Mouse (Mus musculus) telencephalon, adult 2 months (tissue): ENCODE data around the gene Gm17374.
"Not testable (repeated sequence)": the region's sequence is repeated elsewhere in the genome, so short reads cannot be mapped to it uniquely, and the experiment has no call there.

Experiments
- DNase-seq: peaks from one replicate; pipeline ENCODE4 v3.0.0-alpha.2; 2011; ENCODE audit warnings: low read depth, low spot score

The Gm17374 gene

DNA sequence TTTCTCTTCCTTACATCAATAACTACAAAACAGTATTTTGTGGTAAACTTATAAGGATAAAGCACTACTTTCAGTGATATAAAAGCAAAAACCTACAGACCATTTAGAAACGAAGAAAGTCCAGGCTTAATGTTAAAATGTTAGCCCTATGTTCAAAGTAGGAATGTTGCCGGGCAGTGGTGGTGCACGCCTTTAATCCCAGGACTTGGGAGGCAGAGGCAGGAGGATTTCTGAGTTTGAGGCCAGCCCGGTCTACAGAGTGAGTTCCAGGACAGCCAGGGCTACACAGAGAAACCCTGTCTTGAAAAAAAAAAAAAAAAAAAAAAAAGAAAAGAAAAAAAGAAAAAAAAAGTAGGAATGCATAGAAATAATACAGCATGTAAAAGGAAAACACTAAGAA, at the start of gene Gm17374:
TSS of gene Gm17374 (plus strand) at position 301 of the 400 bp plus-strand sequence.
- not testable (repeated sequence) for DNase-seq

DNA sequence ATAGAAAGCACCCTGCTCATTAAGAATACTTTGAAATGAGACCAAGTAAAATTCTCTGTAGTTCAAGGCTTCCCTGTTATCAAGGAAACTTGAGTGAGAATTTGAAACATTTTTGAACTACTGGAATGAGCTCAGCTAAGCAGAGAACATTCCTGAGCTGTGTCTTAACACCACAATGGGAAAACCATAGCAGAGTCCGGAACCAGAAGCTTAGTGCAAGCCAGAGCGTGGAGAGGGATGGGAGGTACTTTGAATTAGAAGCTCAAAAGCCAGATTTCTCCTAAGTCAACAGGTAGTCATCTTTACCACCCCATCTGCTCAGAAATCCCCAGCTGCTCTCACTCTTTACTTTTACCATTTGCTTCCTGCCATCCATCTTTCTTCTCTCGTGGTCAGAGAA, 46.9 kb upstream of the Gm17374 start:
- no peak for DNase-seq

DNA sequence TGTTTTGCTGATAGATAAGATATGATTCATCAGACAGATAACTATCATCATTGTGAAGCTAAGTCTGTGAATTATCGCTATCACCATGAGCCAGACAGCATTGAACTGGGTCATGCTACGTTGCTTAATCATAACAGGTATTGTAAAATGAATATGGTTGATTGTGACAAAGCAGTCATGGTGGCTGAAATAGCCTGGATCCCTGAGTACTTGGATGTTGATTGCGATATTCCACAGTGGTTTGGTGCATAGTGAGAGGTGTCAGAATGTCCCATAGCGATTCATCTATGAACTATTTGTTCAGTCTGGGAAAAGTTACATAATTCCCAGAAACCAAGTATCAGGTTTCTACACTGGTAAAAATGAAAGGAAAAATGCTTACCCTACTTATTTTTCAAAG, 44.2 kb upstream of the Gm17374 start:
- no peak for DNase-seq

DNA sequence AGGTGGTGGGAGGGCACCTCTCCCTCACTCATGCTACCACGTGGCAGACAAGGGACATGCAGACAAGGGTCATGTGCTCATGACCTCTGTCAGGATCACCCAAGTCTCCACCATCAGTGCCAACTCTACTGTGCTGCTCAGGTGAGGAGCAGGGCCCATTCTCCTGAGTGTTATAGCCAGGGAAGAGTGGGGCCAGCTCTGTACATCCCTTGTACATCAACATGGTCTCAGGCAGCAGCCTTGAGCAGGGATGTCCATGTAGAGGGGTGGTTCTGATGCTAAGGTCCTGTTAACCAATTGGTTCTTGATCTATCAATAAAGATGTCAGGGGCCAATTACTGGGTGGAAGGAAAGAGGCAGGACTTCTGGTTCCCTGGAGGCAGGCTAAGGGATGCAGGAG, 42.9 kb upstream of the Gm17374 start:
- DNase-seq = no peak

DNA sequence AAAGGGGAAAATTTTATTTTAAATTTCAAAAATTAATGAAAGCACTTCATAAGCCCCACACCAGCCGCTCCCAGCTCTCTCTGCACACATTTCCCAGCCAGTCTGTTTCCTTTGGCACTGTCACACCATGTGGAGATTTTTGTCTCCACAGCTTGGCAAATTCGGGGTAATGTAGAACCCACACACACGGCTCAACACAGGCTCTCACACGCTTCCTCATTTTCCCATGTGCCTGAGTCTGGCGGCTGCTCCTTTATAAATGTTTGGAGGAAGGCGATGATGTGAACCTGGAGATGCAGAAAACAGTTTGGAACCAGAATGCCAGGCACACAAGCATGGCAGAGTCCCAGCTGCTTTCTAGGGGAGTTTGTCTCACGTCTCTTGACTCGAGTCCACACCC, 38.0 kb upstream of the Gm17374 start:
- DNase-seq = peak; percentile 66

DNA sequence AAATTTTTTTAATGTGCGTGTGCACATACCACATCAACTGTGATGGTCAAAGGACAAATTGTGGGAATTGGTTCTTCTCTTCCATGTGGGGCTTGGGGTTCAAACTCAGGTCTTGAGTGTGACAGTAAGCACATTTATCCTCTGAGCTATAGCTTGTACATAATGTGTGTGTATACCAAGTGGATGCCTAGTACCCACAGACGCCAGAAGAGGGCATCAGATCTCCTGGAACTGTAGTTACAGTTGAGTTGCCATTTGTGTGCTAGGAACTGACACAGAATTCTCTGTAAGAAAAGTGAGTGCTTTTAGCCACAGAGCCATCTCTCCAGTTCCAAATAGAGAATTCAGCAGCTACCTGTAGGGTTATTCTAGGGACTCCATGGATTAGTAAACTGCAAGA, 26.3 kb upstream of the Gm17374 start:
- no peak for DNase-seq

DNA sequence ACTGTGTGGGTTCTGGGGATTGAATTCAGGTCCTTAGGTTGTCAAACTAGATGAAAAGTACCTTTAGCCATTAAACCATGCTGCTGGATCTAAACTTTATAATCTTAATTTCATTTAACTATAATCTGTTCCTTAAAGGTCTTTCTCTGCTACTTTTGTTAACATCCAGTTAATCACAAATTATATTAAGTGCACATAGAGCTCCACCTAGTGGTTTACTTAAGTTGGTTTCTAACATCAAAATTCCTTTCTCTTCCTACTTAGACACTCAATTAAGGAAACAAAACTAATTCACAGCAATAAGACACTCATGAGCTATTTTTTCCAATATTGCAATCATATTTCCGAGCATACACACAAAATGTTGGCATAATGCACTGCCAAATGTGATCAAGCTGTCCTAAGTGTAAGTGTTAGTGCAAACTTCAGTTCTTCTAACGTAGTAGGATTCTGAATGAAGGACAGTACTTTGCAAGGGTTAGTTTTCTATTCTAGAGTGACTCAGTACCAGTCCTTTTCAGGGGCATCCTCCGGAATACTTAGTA, 7.4 kb downstream of the Gm17374 start:
- DNase-seq = no peak

DNA sequence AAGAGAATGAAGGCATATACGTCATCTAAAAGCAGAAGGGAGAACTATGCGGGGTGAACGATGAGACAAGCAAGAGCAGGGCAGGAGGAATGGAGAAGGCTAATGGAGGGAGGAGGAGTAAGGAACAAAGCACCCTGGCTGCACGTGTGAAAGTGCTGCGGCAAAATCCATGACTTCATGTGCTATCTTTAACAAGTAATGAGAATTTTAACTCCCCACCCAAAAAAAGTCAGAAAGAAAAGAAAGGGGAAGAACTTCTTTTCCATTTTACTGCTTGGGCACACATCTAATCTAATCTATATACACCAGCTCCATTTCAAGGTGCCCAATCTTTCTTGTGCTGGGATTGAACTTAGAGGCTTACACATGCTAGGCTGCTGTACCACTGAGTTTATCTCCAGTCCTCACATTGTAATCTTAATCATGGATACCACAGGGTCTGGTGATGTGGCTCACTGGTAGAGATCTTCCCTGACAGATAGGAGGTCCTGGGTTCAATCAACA, 11.6 kb downstream of the Gm17374 start:
- DNase-seq = no peak

DNA sequence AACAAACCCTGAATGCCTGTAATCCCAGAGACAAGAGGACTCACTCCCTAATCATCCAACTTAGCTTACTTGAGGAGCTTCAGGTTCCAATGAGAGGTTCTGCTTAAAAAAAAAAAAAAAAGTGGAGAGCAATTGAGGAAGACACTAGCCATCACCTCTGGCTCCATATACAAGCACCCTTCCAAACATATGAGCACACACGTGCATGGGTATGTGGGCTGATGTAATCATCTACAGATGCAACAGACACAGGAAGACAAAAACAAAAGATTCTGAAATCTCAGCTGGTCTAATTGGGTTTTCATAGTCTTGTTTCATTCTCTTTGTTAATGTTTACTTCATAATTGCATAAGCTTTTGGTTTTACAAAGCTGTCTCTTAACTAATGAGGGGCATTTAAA, 17.2 kb downstream of the Gm17374 start:
- no peak for DNase-seq

DNA sequence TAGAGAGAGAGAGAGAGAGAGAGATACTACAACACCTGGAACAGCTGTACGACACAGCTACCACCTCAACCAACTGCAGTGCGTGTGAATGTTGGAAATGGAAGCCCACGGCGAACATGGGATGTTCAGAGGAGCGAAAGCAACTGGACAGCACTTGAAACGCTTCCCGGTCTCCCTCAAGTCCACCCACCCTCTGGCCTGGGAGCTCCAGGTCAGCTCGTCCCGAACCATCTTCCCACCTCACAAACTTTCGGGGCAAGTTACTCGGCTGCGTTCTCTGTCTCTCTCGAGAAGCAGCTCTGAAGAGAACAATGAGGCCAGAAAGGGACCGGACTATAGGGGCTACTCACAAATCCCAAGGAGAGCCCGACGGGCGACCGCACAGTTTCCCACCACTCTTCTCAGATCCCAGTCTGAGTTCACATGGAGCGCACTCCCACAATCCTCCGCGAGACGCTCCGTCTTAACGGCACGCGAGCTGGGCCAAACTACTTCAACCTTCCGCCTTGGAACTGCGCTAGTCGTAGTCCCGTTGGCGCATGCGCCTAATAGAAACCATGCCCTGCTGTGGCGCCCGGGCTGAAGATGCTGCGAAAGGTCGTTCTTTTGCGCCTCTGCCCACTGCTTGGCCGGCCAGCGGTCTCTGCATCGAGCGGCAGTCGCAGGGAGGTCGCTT, 18.4 kb downstream of the Gm17374 start, which contains the start of the genes Esf1 and Ndufaf5:
TSS of gene Esf1 (minus strand) at position 438 of the 676 bp plus-strand sequence.
TSS of gene Ndufaf5 (plus strand) at position 523 of the 676 bp plus-strand sequence.
- peak; percentile 96 for DNase-seq

DNA sequence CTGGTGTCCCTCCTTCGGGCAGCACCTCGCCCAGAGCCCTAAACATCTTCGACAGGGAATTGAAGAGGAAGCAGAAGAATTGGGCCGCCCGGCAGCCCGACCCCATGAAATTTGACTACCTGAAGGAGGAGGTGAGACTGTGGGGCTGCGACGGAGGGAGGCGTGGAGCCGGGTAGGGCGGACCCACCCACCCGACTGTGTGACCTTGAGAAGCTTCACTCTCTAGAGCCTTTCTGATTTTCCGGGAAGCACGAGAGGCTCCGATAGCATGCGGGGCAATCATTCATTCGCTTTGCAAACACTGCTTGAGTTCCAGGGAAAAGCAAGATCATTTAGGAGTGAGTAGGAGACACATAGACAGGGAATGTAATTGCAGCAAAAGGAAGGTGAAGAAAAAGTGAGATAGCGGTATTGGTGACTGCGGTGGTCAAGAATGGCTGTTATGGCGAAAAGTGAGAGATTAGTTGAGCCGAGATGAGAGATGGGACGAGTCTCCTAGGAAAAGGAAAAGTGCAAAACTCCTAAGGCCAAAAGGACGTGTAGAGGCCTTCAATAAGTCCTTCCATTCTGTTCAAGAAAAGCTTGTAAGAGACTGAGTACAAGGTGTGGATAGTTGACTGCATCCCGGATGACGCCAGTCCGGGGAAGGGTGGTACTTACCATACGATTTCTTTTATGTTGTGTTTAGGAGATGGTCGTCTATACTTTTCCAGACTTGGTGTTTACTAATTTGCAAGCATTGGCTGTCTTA, 19.1 kb downstream of the Gm17374 start:
- no peak for DNase-seq

DNA sequence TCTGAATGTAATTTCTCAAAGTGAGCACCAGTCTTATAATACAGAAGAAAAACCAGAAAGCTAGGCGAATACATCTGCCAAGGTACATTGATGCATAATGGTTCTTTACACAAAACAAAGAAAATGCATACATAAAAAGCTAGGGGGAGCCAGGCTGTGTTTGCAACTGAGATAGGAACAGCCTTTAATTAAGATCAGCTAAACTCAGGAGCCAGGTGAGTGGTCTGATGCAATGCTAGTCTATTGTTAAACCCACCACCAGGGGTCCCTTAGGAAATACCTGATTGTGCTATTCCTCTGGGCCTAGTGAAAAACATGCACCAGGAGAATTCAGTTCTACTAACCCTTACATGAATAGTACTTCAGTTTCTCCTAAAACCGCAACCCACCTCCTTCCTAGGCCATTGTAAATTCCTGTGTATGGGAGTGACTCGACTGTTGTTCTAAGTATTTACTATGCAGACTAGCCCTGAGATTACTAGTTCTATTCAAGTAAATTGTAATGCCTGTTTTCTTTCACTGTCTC, 33.9 kb downstream of the Gm17374 start:
- DNase-seq = not testable (repeated sequence)

DNA sequence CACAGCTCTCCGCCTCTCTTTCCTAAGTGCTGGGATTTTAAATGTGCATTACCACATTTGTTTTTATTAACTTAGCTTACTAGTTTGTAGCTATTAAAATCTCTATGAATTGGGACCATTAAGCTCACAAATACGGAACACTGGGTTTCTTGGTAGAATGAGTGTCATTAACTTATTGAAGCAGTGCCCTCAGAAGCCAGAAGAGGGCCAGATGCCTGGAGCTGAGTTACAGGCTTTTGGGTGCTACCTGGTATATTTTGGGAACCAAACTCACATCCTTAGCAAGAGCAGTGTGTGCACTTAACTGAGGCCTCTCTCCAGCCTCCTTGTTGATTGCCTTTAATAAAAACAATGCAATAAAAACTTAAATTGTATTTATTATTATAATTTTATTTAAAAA, 48.9 kb downstream of the Gm17374 start:
- no peak for DNase-seq

DNA sequence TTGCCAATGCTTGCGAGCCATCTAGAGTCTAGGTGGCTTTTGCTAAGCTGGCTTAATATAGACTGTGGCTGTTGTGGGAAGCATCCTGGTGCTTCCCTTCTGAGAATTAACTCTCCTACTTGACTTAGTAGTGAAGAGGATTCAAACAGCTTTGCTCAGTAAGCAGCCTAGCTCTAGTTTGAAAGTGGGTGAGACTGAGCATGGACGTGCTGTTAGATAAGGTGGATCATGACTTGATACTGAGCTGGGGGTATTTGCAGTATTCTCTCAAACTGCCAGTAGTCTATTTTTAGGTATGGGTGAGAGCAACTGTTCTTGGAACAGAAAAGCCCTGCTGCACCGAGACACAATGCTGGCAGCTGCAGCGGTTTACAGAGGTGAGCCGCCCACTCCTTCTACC, 50.7 kb downstream of the Gm17374 start:
- DNase-seq = peak; percentile 50
